Mouse (Mus musculus) liver, postnatal 0 days (tissue): ENCODE results near the gene Ugt1a6a.

Experiments used
- CTCF ChIP-seq: sonication (generic); IDR thresholded peaks from 2 replicates; pipeline ENCODE4 v1.5.1; 2016; ENCODE audit warnings: antibody characterized with exemption, low read depth
- EP300 ChIP-seq: IDR thresholded peaks from 2 replicates; pipeline ENCODE4 v1.6.1; 2016; ENCODE audit warnings: antibody characterized with exemption, low read depth, mild to moderate bottlenecking

DNA sequence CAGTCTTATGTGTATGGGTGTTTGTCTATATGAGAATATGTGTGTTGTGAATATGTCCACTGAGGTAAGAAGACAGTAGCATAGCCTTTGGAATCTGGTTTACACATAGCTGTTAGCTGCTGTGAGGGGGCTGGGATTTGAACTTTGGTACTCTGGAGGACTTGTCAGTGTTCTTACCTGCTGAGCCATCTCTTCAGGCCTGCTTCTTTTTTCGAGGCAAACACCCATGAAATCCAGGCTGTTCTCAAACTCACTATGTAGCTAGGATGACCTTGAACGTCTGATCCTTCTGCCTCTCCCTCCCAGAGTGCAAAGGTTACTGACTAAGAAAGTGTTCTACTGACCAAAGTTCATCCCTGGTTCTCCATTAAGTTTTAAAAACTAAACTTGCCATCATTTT, 29.0 kb upstream of the Ugt1a6a start:
- no peak for TF ChIP-seq CTCF
- TF ChIP-seq EP300, result no peak
